Mouse (Mus musculus) kidney, postnatal 0 days (tissue): Measurements from ENCODE around the gene E130208F15Rik. TPM values are rescaled to one million over a fixed set of nuclear protein-coding genes. Genes with fewer than 3 reads are reported as not detected.
A peak's percentile ranks its signal among the peaks of the same experiment; 100 is the strongest.

Experiments used
- ATAC-seq: fragments of 200-750 bp; cut with Nextera tagmentation; replicated peaks from 2 replicates; pipeline ENCODE4 v1.8.0; 2017; ENCODE audit warnings: low read depth, moderate number of reproducible peaks, moderate TSS enrichment, moderate library complexity; ENCODE audit not compliant: low FRiP score
- DNase-seq: peaks from one replicate; pipeline ENCODE4 v3.0.0-alpha.2; 2016; ENCODE audit warnings: low spot score
- H3K27ac ChIP-seq: fragments of 300-500 bp; sonication (generic); 2 replicates; pipeline ENCODE4 v1.5.1; 2014; ENCODE audit warnings: mild to moderate bottlenecking
- H3K27me3 ChIP-seq: fragments of 300-500 bp; sonication (generic); 2 replicates; pipeline ENCODE4 v1.6.1; 2014; ENCODE audit warnings: low read length, mixed read lengths; ENCODE audit not compliant: insufficient read depth
- H3K36me3 ChIP-seq: fragments of 300-500 bp; sonication (generic); 2 replicates; pipeline ENCODE4 v1.6.1; 2014; ENCODE audit warnings: low read length, mixed read lengths; ENCODE audit not compliant: insufficient read depth
- H3K4me1 ChIP-seq: fragments of 300-500 bp; sonication (generic); replicated peaks from 2 replicates; pipeline ENCODE4 v1.6.1; 2014; ENCODE audit warnings: antibody characterized with exemption, low read length, mixed read lengths; ENCODE audit not compliant: insufficient read depth
- H3K4me2 ChIP-seq: fragments of 300-500 bp; sonication (generic); 2 replicates; pipeline ENCODE4 v1.6.1; 2014; ENCODE audit warnings: mild to moderate bottlenecking, low read length, moderate library complexity, mixed read lengths
- H3K4me3 ChIP-seq: fragments of 300-500 bp; sonication (generic); replicated peaks from 2 replicates; pipeline ENCODE4 v1.5.1; 2014; ENCODE audit warnings: low read depth, low read length
- H3K9ac ChIP-seq: fragments of 300-500 bp; sonication (generic); 2 replicates; pipeline ENCODE4 v1.6.1; 2014; ENCODE audit warnings: low read depth, low read length
- H3K9me3 ChIP-seq: fragments of 300-500 bp; sonication (generic); replicated peaks from 2 replicates; pipeline ENCODE4 v1.6.1; 2016; ENCODE audit warnings: low read length, inconsistent platforms, mixed read lengths
- CTCF ChIP-seq: IDR thresholded peaks from 2 replicates; pipeline ENCODE4 v1.5.1; 2016; ENCODE audit warnings: antibody characterized with exemption, low read depth, mild to moderate bottlenecking, moderate library complexity
- WGBS: fragments of 180-500 bp; shearing (Covaris S2); extraction: QIAGEN DNeasy Blood & Tissue Kit; methylation state at CpG from one replicate; pipeline ENCODE4 v1.1.7; 2014; 5-methylcytosine and 5-hydroxymethylcytosine counted together
- polyA plus RNA-seq: library from polyadenylated mRNA; unstranded; fragments of >200 nt; fragmentation: Nextera tagmentation; extraction: Ambion mirVana; gene quantifications from 2 replicates; pipeline ENCODE4 v1.2.1, GENCODE M21; 2015

Gene E130208F15Rik
- polyA plus RNA-seq, 1 experiment from 2014 or later, result not detected

- ATAC-seq (no peak), DNase-seq (peak; percentile 46)
- H3K9ac ChIP-seq, result no peak overlapping the region
- H3K4me2 ChIP-seq, result peak overlapping the region; percentile 31; the same call in 1 of the 2 replicates
- H3K27me3 ChIP-seq, result no peaks in the 10 kb centered on the region
- H3K27ac ChIP-seq, result peak overlapping the region; percentile 92
- H3K36me3 ChIP-seq, result 0 out of 2 replicates have a peak, but pooled peaks cover 8% of the 10 kb centered on the region
- 49% methylated on average over 7 of the region's 7 CpGs for WGBS
- H3K9me3 ChIP-seq, result no peaks in the 10 kb centered on the region
- peaks cover 28% of the 10 kb centered on the region for H3K4me1 ChIP-seq
- H3K4me3 ChIP-seq, result no peak overlapping the region
- TF ChIP-seq CTCF, result no peak
Observed at GRCm38 (mm10) chr7:30358378-30359186, 37.0 kb downstream of the E130208F15Rik start.

GRCm38 (mm10) chr7:30359276-30359865, 37.8 kb downstream of the E130208F15Rik start:
- TF ChIP-seq CTCF, result no peak
- ATAC-seq (peak; percentile 16; the same call in 1 of the 2 replicates), DNase-seq (no peak)
- Histone ChIP-seq H3K9ac (0 out of 2 replicates have a peak overlapping the region, but pooled peaks have one; percentile 27), H3K4me3 (no peak overlapping the region), H3K27me3 (no peaks in the 10 kb centered on the region), H3K36me3 (0 out of 2 replicates have a peak, but pooled peaks cover 8% of the 10 kb centered on the region), H3K9me3 (no peaks in the 10 kb centered on the region), H3K27ac (peak overlapping the region; percentile 92), H3K4me2 (peak overlapping the region; percentile 31; the same call in 1 of the 2 replicates), H3K4me1 (peaks cover 28% of the 10 kb centered on the region)
- WGBS, result 73% methylated on average over 31 of the region's 31 CpGs

GRCm38 (mm10) chr7:30360028-30360427, 38.5 kb downstream of the E130208F15Rik start:
- Histone ChIP-seq H3K36me3 (0 out of 2 replicates have a peak, but pooled peaks cover 8% of the 10 kb centered on the region), H3K9ac (0 out of 2 replicates have a peak overlapping the region, but pooled peaks have one; percentile 27), H3K9me3 (no peaks in the 10 kb centered on the region), H3K27ac (peak overlapping the region; percentile 92), H3K27me3 (no peaks in the 10 kb centered on the region), H3K4me3 (no peak overlapping the region), H3K4me1 (peaks cover 28% of the 10 kb centered on the region), H3K4me2 (0 out of 2 replicates have a peak overlapping the region, but pooled peaks have one; percentile 31)
- ATAC-seq (no peak), DNase-seq (no peak)
- TF ChIP-seq CTCF, result no peak
- 87% methylated on average over 17 of the region's 17 CpGs for WGBS

- Histone ChIP-seq H3K27ac (peak within 1 kb of the TSS; percentile 54), H3K4me3 (peak within 1 kb of the TSS; percentile 73), H3K4me1 (peaks cover 28% of the 10 kb centered on the region), H3K9me3 (no peaks in the 10 kb centered on the region), H3K36me3 (no peaks in the 10 kb centered on the region), H3K4me2 (peak within 1 kb of the TSS; percentile 88), H3K27me3 (no peaks in the 10 kb centered on the region), H3K9ac (peak within 1 kb of the TSS; percentile 88)
- ATAC-seq, result 0 out of 2 replicates have a peak, but pooled peaks have one; percentile 38
- DNase-seq, result peak; percentile 80
- 2% methylated on average over 32 of the region's 55 CpGs for WGBS
- no peak for TF ChIP-seq CTCF
Observed at GRCm38 (mm10) chr7:30362652-30363343, 41.3 kb downstream of the E130208F15Rik start, which contains the start of gene Lrfn3. Lrfn3 (minus strand) TSS chr7:30362772.

GRCm38 (mm10) chr7:30363344-30363738, 41.8 kb downstream of the E130208F15Rik start:
- peaks cover 28% of the 10 kb centered on the region for H3K4me1 ChIP-seq
- H3K27ac ChIP-seq, result no peak overlapping the region
- peak overlapping the region; percentile 88 for H3K4me2 ChIP-seq
- H3K9me3 ChIP-seq, result no peaks in the 10 kb centered on the region
- H3K4me3 ChIP-seq, result peak overlapping the region; percentile 73
- no peak for DNase-seq
- no peaks in the 10 kb centered on the region for H3K36me3 ChIP-seq
- H3K27me3 ChIP-seq, result no peaks in the 10 kb centered on the region
- no peak for TF ChIP-seq CTCF
- ATAC-seq, result no peak
- WGBS, result 66% methylated on average over 6 of the region's 6 CpGs
- peak overlapping the region; percentile 88 for H3K9ac ChIP-seq

- DNase-seq, result no peak
- H3K36me3 ChIP-seq, result no peaks in the 10 kb centered on the region
- no peak for TF ChIP-seq CTCF
- H3K4me2 ChIP-seq, result no peak overlapping the region
- no peak overlapping the region for H3K4me3 ChIP-seq
- H3K4me1 ChIP-seq, result peaks cover 4% of the 10 kb centered on the region
- H3K27me3 ChIP-seq, result no peaks in the 10 kb centered on the region
- no peak overlapping the region for H3K9ac ChIP-seq
- H3K9me3 ChIP-seq, result no peaks in the 10 kb centered on the region
- ATAC-seq, result no peak
- H3K27ac ChIP-seq, result no peak overlapping the region
- WGBS, result 54% methylated on average over 2 of the region's 2 CpGs
Observed at GRCm38 (mm10) chr7:30367466-30367865, 45.9 kb downstream of the E130208F15Rik start.

Other genes starting within 250 kb of the E130208F15Rik start
- 2.7 and 3.7 TPM in 2 replicates for gene Zfp82, start 248.8 kb upstream of the E130208F15Rik start, polyA plus RNA-seq
- gene Gm26920, start 231.3 kb upstream of the E130208F15Rik start, polyA plus RNA-seq, result 0.83 and 1.8 TPM in 2 replicates
- 9.5 and 9.6 TPM in 2 replicates for gene Zfp566, start 231.2 kb upstream of the E130208F15Rik start, polyA plus RNA-seq
- 79.8 and 84.7 TPM in 2 replicates for gene Zfp260, start 227.0 kb upstream of the E130208F15Rik start, polyA plus RNA-seq
- gene Zfp382, start 199.8 kb upstream of the E130208F15Rik start, polyA plus RNA-seq, result 4.9 and 5.5 TPM in 2 replicates
- gene Zfp146, start 152.0 kb upstream of the E130208F15Rik start, polyA plus RNA-seq, result 10.6 and 11.4 TPM in 2 replicates
- 32.9 and 43.0 TPM in 2 replicates for gene Cox7a1, start 137.6 kb upstream of the E130208F15Rik start, polyA plus RNA-seq
- 121 and 122 TPM in 2 replicates for gene Capns1, start 122.9 kb upstream of the E130208F15Rik start, polyA plus RNA-seq
- 148 and 157 TPM in 2 replicates for gene Polr2i, start 89.8 kb upstream of the E130208F15Rik start, polyA plus RNA-seq
- 176 and 179 TPM in 2 replicates for gene Tbcb, start 89.5 kb upstream of the E130208F15Rik start, polyA plus RNA-seq
- not detected in 2 replicates for gene Ovol3, start 86.0 kb upstream of the E130208F15Rik start, polyA plus RNA-seq
- gene Thap8, start 41.6 kb upstream of the E130208F15Rik start, polyA plus RNA-seq, result 0.11 and 0.27 TPM in 2 replicates
- gene Wdr62, start 41.3 kb upstream of the E130208F15Rik start, polyA plus RNA-seq, result 2.7 and 3.4 TPM in 2 replicates
- 22.7 and 23.3 TPM in 2 replicates for gene Clip3, start 30.0 kb upstream of the E130208F15Rik start, polyA plus RNA-seq
- gene Alkbh6, start 13.0 kb upstream of the E130208F15Rik start, polyA plus RNA-seq, result 95.3 and 101 TPM in 2 replicates
- 79.0 and 88.4 TPM in 2 replicates for gene Syne4, start 6.9 kb upstream of the E130208F15Rik start, polyA plus RNA-seq
- gene Sdhaf1, start 2.2 kb downstream of the E130208F15Rik start, polyA plus RNA-seq, result 32.0 and 35.1 TPM in 2 replicates
- 9.3 and 9.5 TPM in 2 replicates for gene Lrfn3, start 41.0 kb downstream of the E130208F15Rik start, polyA plus RNA-seq
- gene Tyrobp, start 92.0 kb downstream of the E130208F15Rik start, polyA plus RNA-seq, result 41.9 and 47.3 TPM in 2 replicates
- gene Hcst, start 98.1 kb downstream of the E130208F15Rik start, polyA plus RNA-seq, result 2.1 and 3.4 TPM in 2 replicates
- 1.1 and 1.2 TPM in 2 replicates for gene Nfkbid, start 100.0 kb downstream of the E130208F15Rik start, polyA plus RNA-seq
- 24.1 and 25.4 TPM in 2 replicates for gene Aplp1, start 123.8 kb downstream of the E130208F15Rik start, polyA plus RNA-seq
- 0.65 and 1.5 TPM in 2 replicates for gene Kirrel2, start 135.9 kb downstream of the E130208F15Rik start, polyA plus RNA-seq
- 3.8 and 4.3 TPM in 2 replicates for gene Nphs1, start 136.6 kb downstream of the E130208F15Rik start, polyA plus RNA-seq
- gene Prodh2, start 171.9 kb downstream of the E130208F15Rik start, polyA plus RNA-seq, result 22.9 and 34.1 TPM in 2 replicates
- gene Arhgap33, start 213.3 kb downstream of the E130208F15Rik start, polyA plus RNA-seq, result 4.2 TPM in 2 replicates
- gene Hspb6, start 230.4 kb downstream of the E130208F15Rik start, polyA plus RNA-seq, result 15.8 and 17.7 TPM in 2 replicates
- 5.2 and 5.6 TPM in 2 replicates for gene Proser3, start 230.6 kb downstream of the E130208F15Rik start, polyA plus RNA-seq
- 37.6 and 40.8 TPM in 2 replicates for gene Lin37, start 238.1 kb downstream of the E130208F15Rik start, polyA plus RNA-seq
- gene U2af1l4, start 241.6 kb downstream of the E130208F15Rik start, polyA plus RNA-seq, result 100 and 102 TPM in 2 replicates
- 5.0 and 7.7 TPM in 2 replicates for gene Gm49396, start 241.6 kb downstream of the E130208F15Rik start, polyA plus RNA-seq
- gene Psenen, start 241.9 kb downstream of the E130208F15Rik start, polyA plus RNA-seq, result 190 TPM in 2 replicates
- 2.4 and 2.5 TPM in 2 replicates for gene Igflr1, start 243.7 kb downstream of the E130208F15Rik start, polyA plus RNA-seq